Mouse (Mus musculus) forebrain, postnatal 0 days (tissue): ENCODE measurements at regions not wholly inside any gene's neighbourhood (a gene's known extent, or its start where the extent isn't known, plus 50 kb on each side); places are given as distances from the start of the nearest gene placed in this dataset.

ENCODE experiments used
- ATAC-seq: fragments of 200-750 bp; cut with Nextera tagmentation; 2 replicates; pipeline ENCODE4 v1.8.0; 2017; ENCODE audit warnings: mild to moderate bottlenecking, moderate library complexity
- DNase-seq: peaks from one replicate; pipeline ENCODE4 v3.0.0-alpha.2; 2015
- H3K27ac ChIP-seq: fragments of 300-500 bp; sonication (generic); 2 replicates; pipeline ENCODE4 v1.5.1; 2014; ENCODE audit warnings: low read depth, mild to moderate bottlenecking, antibody characterized with exemption, low read length, moderate library complexity, mixed read lengths
- H3K27me3 ChIP-seq: fragments of 300-500 bp; sonication (generic); 2 replicates; pipeline ENCODE4 v1.6.1; 2014; ENCODE audit warnings: mild to moderate bottlenecking, low read length, mixed read lengths; ENCODE audit not compliant: insufficient read depth
- H3K36me3 ChIP-seq: fragments of 300-500 bp; sonication (generic); 2 replicates; pipeline ENCODE4 v1.6.1; 2014; ENCODE audit warnings: mild to moderate bottlenecking, moderate library complexity; ENCODE audit not compliant: insufficient read depth
- H3K4me1 ChIP-seq: fragments of 300-500 bp; sonication (generic); 2 replicates; pipeline ENCODE4 v1.6.1; 2014; ENCODE audit warnings: antibody characterized with exemption; ENCODE audit not compliant: insufficient read depth
- H3K4me2 ChIP-seq: fragments of 300-500 bp; sonication (generic); 2 replicates; pipeline ENCODE4 v1.6.1; 2014; ENCODE audit warnings: low read depth, mild to moderate bottlenecking, moderate library complexity
- H3K4me3 ChIP-seq: fragments of 300-500 bp; sonication (generic); 2 replicates; pipeline ENCODE4 v1.5.1; 2014; ENCODE audit warnings: low read depth, low read length, mixed read lengths
- H3K9ac ChIP-seq: fragments of 300-500 bp; sonication (generic); 2 replicates; pipeline ENCODE4 v1.6.1; 2014; ENCODE audit warnings: mild to moderate bottlenecking
- H3K9me3 ChIP-seq: fragments of 300-500 bp; sonication (generic); 2 replicates; pipeline ENCODE4 v1.6.1; 2016; ENCODE audit warnings: low read length
- CTCF ChIP-seq: sonication (generic); IDR thresholded peaks from 2 replicates; pipeline ENCODE4 v1.5.1; 2016; ENCODE audit warnings: antibody characterized with exemption, control low read depth, low read depth
- WGBS: fragments of 180-500 bp; shearing (Covaris S2); extraction: QIAGEN DNeasy Blood & Tissue Kit; methylation state at CpG from one replicate; pipeline ENCODE4 v1.1.7; 2014; 5-methylcytosine and 5-hydroxymethylcytosine counted together

DNA sequence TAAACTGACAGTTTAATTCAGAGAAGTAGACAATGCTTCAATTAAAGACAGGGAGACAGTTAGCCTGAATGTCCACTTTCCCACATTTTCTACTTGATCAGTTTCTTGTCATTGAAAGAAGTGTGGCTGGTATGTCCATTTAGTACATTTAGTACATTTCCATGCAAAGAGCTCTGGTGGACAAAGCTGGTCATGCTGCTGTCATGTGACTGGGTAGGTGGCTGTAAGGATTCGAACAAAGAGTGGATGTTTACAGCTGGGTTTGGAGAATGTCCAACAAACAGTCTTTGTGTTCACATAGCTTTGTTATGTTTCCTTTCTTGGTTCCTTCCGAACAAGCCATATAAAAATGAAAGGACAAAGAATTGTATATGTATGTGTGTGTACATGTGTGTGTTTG is 241.3 kb downstream of the Ahr start:
- TF ChIP-seq CTCF, result no peak
- H3K36me3 ChIP-seq, result no peaks in the 10 kb centered on the region
- no peak overlapping the region for H3K4me2 ChIP-seq
- no peak for DNase-seq
- no peaks in the 10 kb centered on the region for H3K4me1 ChIP-seq
- H3K27ac ChIP-seq, result no peak overlapping the region
- no peaks in the 10 kb centered on the region for H3K9me3 ChIP-seq
- 54% methylated on average over 2 of the region's 2 CpGs for WGBS
- no peak overlapping the region for H3K9ac ChIP-seq
- ATAC-seq, result no peak
- H3K4me3 ChIP-seq, result no peak overlapping the region
- H3K27me3 ChIP-seq, result no peaks in the 10 kb centered on the region

DNA sequence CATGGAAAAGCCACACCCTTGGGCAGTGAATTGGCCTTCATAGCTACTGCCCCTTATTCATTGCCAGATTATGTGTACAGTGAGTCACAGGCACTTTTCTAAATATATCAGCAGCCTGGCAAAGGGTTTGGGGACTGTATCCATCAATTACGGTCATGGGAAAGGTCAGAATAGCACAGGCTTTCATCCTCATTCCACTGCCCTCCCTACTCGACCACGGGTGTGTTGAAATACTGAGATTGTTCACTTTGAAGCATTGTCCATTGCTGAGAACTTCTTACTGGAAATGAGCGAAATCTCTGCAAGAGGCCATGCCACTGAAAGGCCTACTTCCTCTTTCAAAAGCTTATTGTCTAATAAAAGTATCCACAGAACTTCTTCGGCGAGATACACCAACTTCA is 242.9 kb downstream of the Ahr start:
- no peak for DNase-seq
- TF ChIP-seq CTCF, result no peak
- no peak for ATAC-seq
- no peaks in the 10 kb centered on the region for H3K4me1 ChIP-seq
- no peaks in the 10 kb centered on the region for H3K27me3 ChIP-seq
- no peak overlapping the region for H3K27ac ChIP-seq
- no peak overlapping the region for H3K9ac ChIP-seq
- H3K36me3 ChIP-seq, result no peaks in the 10 kb centered on the region
- 81% methylated on average over 6 of the region's 6 CpGs for WGBS
- no peak overlapping the region for H3K4me2 ChIP-seq
- H3K4me3 ChIP-seq, result no peak overlapping the region
- H3K9me3 ChIP-seq, result no peaks in the 10 kb centered on the region

DNA sequence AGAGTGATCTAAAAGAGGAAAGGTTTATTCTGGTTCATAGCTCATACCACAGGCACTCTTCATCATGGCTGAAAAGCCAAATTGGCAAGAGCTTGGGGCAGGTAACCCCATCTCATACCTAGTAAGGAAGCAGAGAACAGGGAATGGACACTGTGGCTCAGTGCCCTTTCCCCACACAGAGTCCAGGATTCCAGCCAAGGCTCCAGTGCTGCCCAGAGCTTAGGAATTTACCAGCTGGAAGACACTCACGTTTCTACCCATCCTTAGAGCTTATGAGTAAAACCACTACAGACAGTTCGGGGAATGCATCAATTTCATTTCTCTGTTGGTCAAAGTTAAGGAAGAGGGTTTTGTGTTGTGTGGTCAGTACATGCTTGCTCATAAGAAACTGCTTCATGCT is 241.0 kb downstream of the Snx13 start:
- DNase-seq (no peak), ATAC-seq (no peak)
- Histone ChIP-seq H3K4me2 (no peak overlapping the region), H3K4me3 (no peak overlapping the region), H3K36me3 (no peaks in the 10 kb centered on the region), H3K27me3 (no peaks in the 10 kb centered on the region), H3K9ac (no peak overlapping the region), H3K4me1 (no peaks in the 10 kb centered on the region), H3K27ac (no peak overlapping the region), H3K9me3 (no peaks in the 10 kb centered on the region)
- TF ChIP-seq CTCF, result no peak
- WGBS, result 77% methylated on average over 2 of the region's 2 CpGs

DNA sequence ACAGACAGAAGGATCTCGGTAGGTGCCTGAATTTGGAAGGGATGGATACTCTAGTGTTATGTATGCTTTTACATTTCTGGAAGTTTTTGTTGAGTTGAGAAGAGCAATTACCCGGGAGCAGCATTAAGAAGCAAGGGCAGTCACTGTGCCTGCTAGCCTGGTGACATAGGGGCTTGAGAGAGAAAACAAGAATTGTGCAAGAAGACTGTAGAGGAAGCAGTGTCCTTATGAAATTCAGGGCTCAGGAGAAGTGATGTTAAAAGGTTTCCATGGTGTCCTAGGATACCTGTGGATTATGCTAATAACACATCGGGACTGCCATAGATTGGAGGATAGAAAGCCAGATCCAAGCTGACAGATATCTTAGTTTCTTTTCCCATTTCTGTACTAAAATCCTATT is 240.6 kb downstream of the Snx13 start:
- Histone ChIP-seq H3K9ac (no peak overlapping the region), H3K36me3 (no peaks in the 10 kb centered on the region), H3K27ac (no peak overlapping the region), H3K4me1 (no peaks in the 10 kb centered on the region), H3K27me3 (no peaks in the 10 kb centered on the region), H3K4me2 (no peak overlapping the region), H3K4me3 (no peak overlapping the region), H3K9me3 (no peaks in the 10 kb centered on the region)
- TF ChIP-seq CTCF, result no peak
- DNase-seq (no peak), ATAC-seq (no peak)
- WGBS, result 81% methylated on average over 3 of the region's 3 CpGs

DNA sequence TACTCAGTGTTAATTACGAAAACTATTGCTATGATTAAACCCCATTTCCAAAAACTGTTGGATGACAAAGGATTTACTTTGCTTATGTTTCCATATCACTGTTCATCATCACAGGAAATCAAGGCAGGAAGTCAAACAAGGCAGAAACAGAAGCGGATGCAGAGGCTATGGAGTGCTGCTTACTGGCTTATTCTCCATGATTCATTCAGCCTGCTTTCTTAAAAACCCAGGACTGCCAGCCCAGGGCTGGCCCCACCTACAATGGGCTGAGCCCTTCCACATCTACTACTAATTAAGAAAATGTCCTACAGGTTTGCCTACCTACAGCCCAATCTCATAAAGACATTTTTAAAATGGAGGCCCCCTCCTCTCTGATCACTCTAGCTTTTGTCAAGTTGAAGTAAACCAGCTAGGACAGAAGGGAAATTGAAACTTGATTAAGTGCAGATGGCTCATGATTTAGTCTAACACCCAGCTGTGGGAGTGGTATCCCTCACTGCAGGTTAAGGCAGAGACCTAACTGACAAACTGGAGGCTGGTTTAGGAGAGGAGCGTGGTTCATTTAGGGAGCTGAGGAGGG is 240.1 kb downstream of the Snx13 start:
- no peak overlapping the region for H3K4me2 ChIP-seq
- H3K27me3 ChIP-seq, result no peaks in the 10 kb centered on the region
- 95% methylated on average over 3 of the region's 3 CpGs for WGBS
- no peak overlapping the region for H3K27ac ChIP-seq
- no peak overlapping the region for H3K4me3 ChIP-seq
- H3K4me1 ChIP-seq, result no peaks in the 10 kb centered on the region
- no peaks in the 10 kb centered on the region for H3K9me3 ChIP-seq
- H3K9ac ChIP-seq, result no peak overlapping the region
- TF ChIP-seq CTCF, result no peak
- no peak for DNase-seq
- ATAC-seq, result no peak
- H3K36me3 ChIP-seq, result no peaks in the 10 kb centered on the region

DNA sequence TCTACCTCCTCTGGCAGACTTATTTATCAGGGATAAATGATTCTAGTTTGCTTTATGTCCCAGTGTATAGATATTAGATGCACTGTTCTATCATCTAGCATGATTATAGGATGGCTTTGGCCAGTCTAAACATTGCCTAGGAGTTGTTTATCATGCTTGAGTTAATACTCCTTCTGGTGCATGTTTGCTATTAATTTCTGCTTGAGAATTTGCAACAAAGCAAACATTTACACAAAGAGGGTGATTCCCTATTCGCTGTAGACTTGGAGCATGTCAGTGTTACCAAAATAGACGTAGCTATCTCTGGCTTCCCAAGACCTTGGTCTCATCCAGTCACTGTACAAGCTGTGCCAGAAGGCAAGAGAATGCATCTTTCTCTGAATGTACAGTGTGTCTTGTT is 237.4 kb downstream of the Snx13 start:
- DNase-seq (no peak), ATAC-seq (no peak)
- Histone ChIP-seq H3K27ac (no peak overlapping the region), H3K9ac (no peak overlapping the region), H3K4me2 (no peak overlapping the region), H3K36me3 (no peaks in the 10 kb centered on the region), H3K4me1 (no peaks in the 10 kb centered on the region), H3K4me3 (no peak overlapping the region), H3K27me3 (no peaks in the 10 kb centered on the region), H3K9me3 (no peaks in the 10 kb centered on the region)
- no peak for TF ChIP-seq CTCF
- 60% methylated on average over 2 of the region's 2 CpGs for WGBS

DNA sequence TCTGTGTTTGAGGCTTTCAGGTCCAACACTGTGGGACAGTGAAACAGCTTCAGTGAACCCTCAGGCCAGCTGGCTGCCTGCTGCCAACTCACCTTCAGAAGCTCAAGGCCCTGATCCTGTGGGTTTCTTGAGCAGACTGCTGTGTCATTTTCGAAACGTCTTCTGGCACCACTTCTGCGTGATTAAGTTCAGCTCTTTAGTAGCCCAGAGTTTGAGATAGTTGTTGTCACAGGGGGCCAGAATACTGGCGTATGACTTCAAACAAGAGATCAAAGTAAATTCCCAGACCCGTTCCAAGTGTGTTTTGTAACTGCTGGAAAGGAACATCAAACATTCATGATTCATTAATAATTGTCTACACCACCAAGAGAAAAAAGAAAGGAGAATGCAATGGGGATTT is 236.9 kb downstream of the Snx13 start:
- Histone ChIP-seq H3K9me3 (no peaks in the 10 kb centered on the region), H3K9ac (no peak overlapping the region), H3K36me3 (no peaks in the 10 kb centered on the region), H3K27me3 (no peaks in the 10 kb centered on the region), H3K4me1 (no peaks in the 10 kb centered on the region), H3K4me2 (no peak overlapping the region), H3K27ac (no peak overlapping the region), H3K4me3 (no peak overlapping the region)
- ATAC-seq (no peak), DNase-seq (no peak)
- no peak for TF ChIP-seq CTCF
- 52% methylated on average over 5 of the region's 5 CpGs for WGBS

DNA sequence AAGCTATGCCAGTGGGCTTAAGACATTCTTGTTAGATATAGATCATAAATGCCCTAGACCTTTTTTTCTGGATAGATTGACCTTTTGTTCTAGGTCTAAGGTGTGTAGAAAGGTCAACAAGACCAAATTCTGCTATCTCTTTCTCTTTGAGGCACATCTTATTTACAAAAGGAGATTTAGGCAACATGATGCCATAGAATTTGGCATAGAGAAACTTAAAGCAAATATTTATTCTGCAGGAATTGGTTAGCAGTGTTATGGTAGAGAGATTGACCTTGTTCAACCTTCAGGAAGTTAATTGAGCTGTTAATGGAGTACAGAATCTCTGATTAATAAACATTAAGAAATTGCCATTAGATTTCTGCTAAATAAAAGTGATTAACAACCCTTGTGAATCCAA is 236.4 kb downstream of the Snx13 start:
- no peak for TF ChIP-seq CTCF

More for the DNA sequence above, 236.4 kb downstream of the Snx13 start:
- no peak overlapping the region for H3K4me3 ChIP-seq
- H3K9me3 ChIP-seq, result no peaks in the 10 kb centered on the region
- H3K4me2 ChIP-seq, result no peak overlapping the region
- DNase-seq (no peak), ATAC-seq (no peak)
- no peaks in the 10 kb centered on the region for H3K27me3 ChIP-seq
- no peaks in the 10 kb centered on the region for H3K36me3 ChIP-seq
- H3K4me1 ChIP-seq, result no peaks in the 10 kb centered on the region
- H3K27ac ChIP-seq, result no peak overlapping the region
- no peak overlapping the region for H3K9ac ChIP-seq
